Mouse (Mus musculus) liver, embryonic 16.5 days (tissue): Measurements from ENCODE around the gene Prss35. TPM values are rescaled to one million over a fixed set of nuclear protein-coding genes. Genes with fewer than 3 reads are reported as not detected.

Source experiments
- ATAC-seq: fragments of 200-750 bp; cut with Nextera tagmentation; 2 replicates; pipeline ENCODE4 v1.8.0; 2017; ENCODE audit warnings: low read depth, mild to moderate bottlenecking, moderate number of reproducible peaks, moderate library complexity
- H3K27ac ChIP-seq: fragments of 300-500 bp; sonication (generic); 2 replicates; pipeline ENCODE4 v1.5.1; 2014; ENCODE audit warnings: mild to moderate bottlenecking, low read length
- H3K27me3 ChIP-seq: fragments of 300-500 bp; sonication (generic); 2 replicates; pipeline ENCODE4 v1.6.1; 2014; ENCODE audit warnings: low read depth, low read length, mixed read lengths; ENCODE audit not compliant: control insufficient read depth, insufficient read depth
- H3K36me3 ChIP-seq: fragments of 300-500 bp; sonication (generic); 2 replicates; pipeline ENCODE4 v1.6.1; 2014; ENCODE audit warnings: mild to moderate bottlenecking; ENCODE audit not compliant: control insufficient read depth, insufficient read depth
- H3K4me1 ChIP-seq: fragments of 300-500 bp; sonication (generic); 2 replicates; pipeline ENCODE4 v1.6.1; 2014; ENCODE audit warnings: low read depth, low read length, mixed read lengths; ENCODE audit not compliant: control insufficient read depth
- H3K4me2 ChIP-seq: fragments of 300-500 bp; sonication (generic); 2 replicates; pipeline ENCODE4 v1.6.1; 2014; ENCODE audit warnings: low read depth, low read length, mixed read lengths
- H3K4me3 ChIP-seq: fragments of 300-500 bp; sonication (generic); 2 replicates; pipeline ENCODE4 v1.5.1; 2014; ENCODE audit warnings: low read depth, mild to moderate bottlenecking, low read length
- H3K9ac ChIP-seq: fragments of 300-500 bp; sonication (generic); 2 replicates; pipeline ENCODE4 v1.6.1; 2014; ENCODE audit warnings: low read depth, low read length
- H3K9me3 ChIP-seq: fragments of 300-500 bp; sonication (generic); replicated peaks from 2 replicates; pipeline ENCODE4 v1.6.1; 2016; ENCODE audit warnings: low read length; ENCODE audit not compliant: control insufficient read depth
- WGBS: fragments of 180-500 bp; shearing (Covaris S2); extraction: QIAGEN DNeasy Blood & Tissue Kit; methylation state at CpG from one replicate; pipeline ENCODE4 v1.1.7; 2014; ENCODE audit not compliant: insufficient replicate concordance; 5-methylcytosine and 5-hydroxymethylcytosine counted together
- polyA plus RNA-seq: library from polyadenylated mRNA; unstranded; fragments of >200 nt; fragmentation: Nextera tagmentation; extraction: Ambion mirVana; gene quantifications from 2 replicates; pipeline ENCODE4 v1.2.1, GENCODE M21; 2015

Prss35 gene
- polyA plus RNA-seq, 1 experiment from 2014 or later = 2.5 TPM

DNA sequence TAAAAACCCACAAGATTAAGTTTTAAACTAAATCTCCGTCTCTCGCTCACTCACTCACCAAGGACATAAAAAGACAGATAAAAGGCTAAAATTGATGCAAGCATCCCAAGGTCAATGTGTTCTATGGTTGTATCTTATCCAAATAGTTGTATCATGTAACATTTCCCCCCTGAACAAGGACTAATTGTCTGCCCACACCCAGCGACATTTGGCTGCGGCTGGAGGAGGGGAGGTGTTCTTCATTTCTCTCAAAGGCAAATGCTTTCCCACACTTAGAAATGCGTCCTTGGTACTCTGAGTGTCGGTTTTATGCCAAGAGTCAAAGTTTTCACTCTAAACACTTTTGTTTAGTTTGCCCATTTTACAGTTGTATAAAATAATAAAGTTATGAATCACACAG lies 34.5 kb upstream of the Prss35 start:
- no peak for ATAC-seq
- Histone ChIP-seq H3K9ac (no peak overlapping the region), H3K4me1 (no peaks in the 10 kb centered on the region), H3K27me3 (no peaks in the 10 kb centered on the region), H3K4me3 (no peak overlapping the region), H3K27ac (no peak overlapping the region), H3K36me3 (no peaks in the 10 kb centered on the region), H3K4me2 (no peak overlapping the region), H3K9me3 (no peaks in the 10 kb centered on the region)
- WGBS = 65% methylated on average over 6 of the region's 6 CpGs

DNA sequence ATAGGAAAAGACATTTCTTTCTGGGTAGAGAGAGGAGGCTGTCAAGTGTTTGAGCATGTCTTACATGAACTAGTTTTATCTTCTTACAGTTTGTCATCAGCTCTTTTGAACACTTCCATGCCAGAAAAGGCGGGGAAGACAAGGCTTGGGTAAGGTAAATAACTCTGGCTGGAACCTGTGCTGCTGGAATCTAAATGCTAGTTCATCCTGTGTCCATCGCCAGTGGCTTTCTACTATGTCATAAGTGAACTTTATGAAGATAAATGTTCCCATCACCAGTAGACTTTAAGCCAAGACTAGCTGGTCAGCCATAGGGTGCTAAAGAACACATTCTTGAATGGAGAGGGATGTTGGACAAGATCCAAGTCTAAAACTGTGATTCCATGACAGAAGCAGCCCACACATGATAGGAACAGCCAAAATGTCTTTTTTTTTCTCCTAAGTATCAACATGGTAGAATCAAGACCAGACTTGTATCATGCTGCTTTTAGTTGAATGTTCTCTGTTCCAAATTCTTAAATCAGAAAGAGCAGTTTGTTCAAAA lies 33.3 kb upstream of the Prss35 start:
- Histone ChIP-seq H3K27ac (no peak overlapping the region), H3K36me3 (no peaks in the 10 kb centered on the region), H3K9ac (no peak overlapping the region), H3K4me2 (no peak overlapping the region), H3K4me3 (no peak overlapping the region), H3K9me3 (no peaks in the 10 kb centered on the region), H3K27me3 (no peaks in the 10 kb centered on the region), H3K4me1 (no peaks in the 10 kb centered on the region)
- WGBS = 34% methylated on average over 2 of the region's 2 CpGs
- no peak for ATAC-seq

DNA sequence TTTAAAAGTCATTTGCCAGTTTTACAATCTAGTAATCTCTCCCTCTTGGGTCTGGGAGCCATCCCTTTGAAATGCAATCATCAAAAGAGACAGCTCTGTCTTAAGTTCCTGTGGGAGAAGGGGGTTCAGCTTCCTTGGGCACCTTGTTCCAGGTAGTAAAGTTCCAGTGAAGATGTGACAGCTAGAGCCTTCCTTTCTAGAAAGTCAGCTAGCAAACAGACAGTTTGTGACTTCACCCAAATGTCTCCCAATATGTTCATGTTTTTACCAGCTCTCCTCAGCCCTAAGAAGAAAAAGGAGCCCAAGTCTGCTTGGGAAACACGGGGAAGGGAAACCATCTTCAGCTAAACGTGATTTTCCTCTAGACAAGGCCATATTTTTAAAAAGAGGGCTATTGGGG lies 30.8 kb upstream of the Prss35 start:
- ATAC-seq = no peak
- no peaks in the 10 kb centered on the region for H3K4me1 ChIP-seq
- H3K9me3 ChIP-seq = no peaks in the 10 kb centered on the region
- H3K36me3 ChIP-seq = no peaks in the 10 kb centered on the region
- H3K4me2 ChIP-seq = no peak overlapping the region
- H3K4me3 ChIP-seq = no peak overlapping the region
- no peaks in the 10 kb centered on the region for H3K27me3 ChIP-seq
- H3K9ac ChIP-seq = no peak overlapping the region
- WGBS = 47% methylated on average over 2 of the region's 2 CpGs
- no peak overlapping the region for H3K27ac ChIP-seq

DNA sequence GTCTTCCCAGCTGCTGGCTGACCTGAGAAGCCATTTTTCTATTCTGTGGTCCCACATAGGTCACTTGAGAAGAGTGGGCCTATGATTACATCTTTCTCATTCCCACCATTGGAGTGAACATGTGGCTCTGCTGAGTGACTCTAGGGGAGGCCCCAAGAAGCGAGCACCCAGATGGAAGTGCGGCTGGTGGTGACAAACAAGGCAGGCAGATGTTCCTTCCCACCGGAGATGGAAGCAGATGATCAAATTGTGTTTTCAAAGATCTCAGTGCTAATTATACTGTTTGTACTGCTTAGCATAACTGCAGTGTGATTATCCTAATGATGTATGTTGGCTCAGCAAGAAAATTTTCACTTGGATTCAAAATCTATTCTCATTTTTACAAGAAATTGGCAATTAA lies 29.4 kb upstream of the Prss35 start:
- no peak overlapping the region for H3K4me2 ChIP-seq
- no peak overlapping the region for H3K27ac ChIP-seq
- WGBS = 73% methylated on average over 3 of the region's 3 CpGs
- no peaks in the 10 kb centered on the region for H3K4me1 ChIP-seq
- H3K36me3 ChIP-seq = no peaks in the 10 kb centered on the region
- ATAC-seq = no peak
- H3K27me3 ChIP-seq = no peaks in the 10 kb centered on the region
- H3K9ac ChIP-seq = no peak overlapping the region
- no peak overlapping the region for H3K4me3 ChIP-seq
- no peaks in the 10 kb centered on the region for H3K9me3 ChIP-seq

DNA sequence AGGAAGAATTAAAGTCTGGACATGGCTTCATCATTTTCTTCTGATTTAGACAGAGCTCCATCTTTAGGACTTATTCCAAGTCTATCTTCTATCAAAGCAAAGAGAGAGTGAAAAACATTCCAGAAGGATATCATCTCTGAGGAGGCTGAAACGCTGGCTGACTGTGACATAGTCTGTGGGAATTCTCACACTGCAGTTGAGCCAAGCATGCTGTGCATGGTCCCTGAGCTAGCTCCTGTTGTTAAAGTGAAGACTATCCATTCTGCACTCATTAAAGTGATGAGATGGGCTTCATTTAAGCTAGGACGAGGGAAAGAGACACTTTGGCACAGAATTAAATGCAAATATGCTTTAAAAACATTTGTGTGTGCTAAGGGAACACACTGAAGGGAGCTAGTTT lies 26.9 kb upstream of the Prss35 start:
- Histone ChIP-seq H3K4me1 (no peaks in the 10 kb centered on the region), H3K27ac (no peak overlapping the region), H3K4me2 (no peak overlapping the region), H3K4me3 (no peak overlapping the region), H3K27me3 (no peaks in the 10 kb centered on the region), H3K9ac (no peak overlapping the region), H3K36me3 (no peaks in the 10 kb centered on the region), H3K9me3 (no peaks in the 10 kb centered on the region)
- ATAC-seq = no peak
- 29% methylated on average over 2 of the region's 2 CpGs for WGBS

DNA sequence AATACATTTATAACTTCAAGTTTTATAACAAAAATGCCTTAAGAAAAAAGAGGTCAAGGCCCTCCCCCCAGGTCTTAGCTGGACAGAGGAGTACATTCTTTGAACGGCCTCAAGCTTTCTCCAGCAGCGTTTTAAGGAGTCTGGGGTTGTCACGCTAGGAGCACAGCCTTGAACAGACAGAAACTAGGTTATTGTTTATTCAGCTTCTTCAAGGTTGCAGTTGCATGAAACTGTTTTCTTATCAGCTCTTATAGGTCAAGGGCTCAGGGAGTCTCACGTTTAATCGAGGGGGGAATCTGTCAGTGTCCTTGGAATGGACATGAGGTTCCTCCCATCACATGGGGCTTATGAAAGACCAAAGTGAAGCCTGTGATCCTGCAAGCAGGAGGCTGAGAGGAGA lies 26.3 kb upstream of the Prss35 start:
- H3K4me1 ChIP-seq = no peaks in the 10 kb centered on the region
- H3K36me3 ChIP-seq = no peaks in the 10 kb centered on the region
- no peak overlapping the region for H3K4me3 ChIP-seq
- H3K9ac ChIP-seq = no peak overlapping the region
- no peak overlapping the region for H3K27ac ChIP-seq
- no peaks in the 10 kb centered on the region for H3K27me3 ChIP-seq
- no peak for ATAC-seq
- no peak overlapping the region for H3K4me2 ChIP-seq
- WGBS = 55% methylated on average over 5 of the region's 5 CpGs
- H3K9me3 ChIP-seq = no peaks in the 10 kb centered on the region

DNA sequence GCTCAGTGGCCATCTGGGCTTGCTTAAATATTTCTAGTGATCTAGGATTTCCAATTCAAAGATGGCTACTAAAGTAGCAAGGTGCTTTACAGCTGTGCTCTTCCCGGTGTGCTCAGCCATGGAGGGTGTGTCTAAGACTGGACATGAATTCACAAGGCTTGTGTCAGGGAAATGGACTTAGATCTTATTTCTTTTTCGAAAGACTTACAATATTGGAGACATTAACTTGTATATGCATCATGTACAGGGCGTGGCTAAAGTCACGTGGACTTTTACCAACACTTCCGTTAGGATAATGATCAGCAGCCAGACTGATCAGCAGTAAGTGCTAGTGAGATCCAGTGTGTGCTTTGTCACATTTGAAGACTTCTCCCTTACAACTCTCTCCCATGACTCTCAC lies 23.2 kb upstream of the Prss35 start:
- no peak overlapping the region for H3K4me2 ChIP-seq
- H3K36me3 ChIP-seq = no peaks in the 10 kb centered on the region
- no peak for ATAC-seq
- no peaks in the 10 kb centered on the region for H3K4me1 ChIP-seq
- 66% methylated on average over 5 of the region's 5 CpGs for WGBS
- no peak overlapping the region for H3K4me3 ChIP-seq
- H3K27ac ChIP-seq = no peak overlapping the region
- no peaks in the 10 kb centered on the region for H3K27me3 ChIP-seq
- H3K9me3 ChIP-seq = no peaks in the 10 kb centered on the region
- H3K9ac ChIP-seq = no peak overlapping the region

DNA sequence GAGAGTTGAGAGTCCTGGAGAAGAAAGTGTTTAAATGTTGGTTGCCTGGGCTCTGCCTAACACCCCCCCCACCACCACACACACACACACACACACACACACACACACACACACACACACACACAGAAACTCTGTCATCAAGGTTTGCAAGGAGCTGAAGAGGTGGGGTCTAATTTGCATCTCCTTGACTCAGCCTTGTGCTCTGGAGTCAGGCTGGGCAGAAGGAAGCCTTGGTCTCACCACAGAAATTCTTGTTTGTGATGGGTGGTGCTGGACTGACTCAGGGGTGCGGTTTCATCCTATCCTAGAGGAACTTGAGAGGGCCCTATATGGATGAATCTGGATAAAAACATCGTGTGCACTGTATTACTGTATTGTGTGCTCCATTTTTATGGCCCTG lies 22.7 kb upstream of the Prss35 start:
- whole genome bisulfite sequencing = 48% methylated on average over 2 of the region's 2 CpGs
- H3K4me2 ChIP-seq = no peak overlapping the region
- H3K9ac ChIP-seq = no peak overlapping the region
- ATAC-seq = no peak
- no peak overlapping the region for H3K27ac ChIP-seq
- no peaks in the 10 kb centered on the region for H3K27me3 ChIP-seq
- H3K4me3 ChIP-seq = no peak overlapping the region
- H3K4me1 ChIP-seq = no peaks in the 10 kb centered on the region
- no peaks in the 10 kb centered on the region for H3K36me3 ChIP-seq
- no peaks in the 10 kb centered on the region for H3K9me3 ChIP-seq

DNA sequence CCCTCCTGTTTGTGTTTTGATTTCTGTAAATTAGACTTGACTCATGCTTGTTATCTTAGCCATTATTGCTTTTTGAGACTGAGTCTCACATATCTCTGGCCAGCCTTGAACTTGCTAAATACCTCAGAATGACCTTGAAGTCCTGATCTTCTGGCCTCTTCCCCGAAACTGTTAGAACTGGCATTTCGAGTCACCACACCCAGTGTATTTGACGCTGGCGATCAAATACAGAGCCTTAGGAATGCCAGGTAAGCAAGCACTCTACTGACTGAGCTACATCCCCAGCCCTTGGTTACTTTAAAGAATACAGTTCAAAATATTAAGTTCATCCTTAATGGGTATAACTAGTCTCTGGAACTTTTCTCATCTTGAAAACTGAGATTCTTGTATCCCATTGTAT lies 18.4 kb upstream of the Prss35 start:
- no peak overlapping the region for H3K27ac ChIP-seq
- H3K27me3 ChIP-seq = no peaks in the 10 kb centered on the region
- H3K4me2 ChIP-seq = no peak overlapping the region
- no peaks in the 10 kb centered on the region for H3K4me1 ChIP-seq
- no peaks in the 10 kb centered on the region for H3K9me3 ChIP-seq
- ATAC-seq = no peak
- H3K4me3 ChIP-seq = no peak overlapping the region
- H3K9ac ChIP-seq = no peak overlapping the region
- no peaks in the 10 kb centered on the region for H3K36me3 ChIP-seq
- WGBS = 81% methylated on average over 4 of the region's 4 CpGs
